Comparison of ENCODE assay signal across 17 mouse cellular contexts in genomic region chr8:113735496-113736060, GRCm38 (mm10).
A peak's percentile ranks its signal among the peaks of the same experiment; 100 is the strongest.
DNase-seq lines count a peak whose midpoint lies in the region; ATAC-seq lines count a peak whose summit lies in the region.
"Had no signal": no experiment of that assay in that cellular context is flagged by ENCODE, and none has a peak within 500 bp of the region (broad histone marks: within the 10 kb centered on the region; RNA-seq: fewer than 3 reads in every experiment).

No protein-coding gene starts in this region.

- no peaks in the 10 kb centered on the region for H3K36me3 ChIP-seq in heart, embryonic 11.5 days (ENCODE audit: control insufficient read depth, insufficient read depth, low read length)
- no peaks in the 10 kb centered on the region for H3K36me3 ChIP-seq in midbrain, embryonic 14.5 days (ENCODE audit: control insufficient read depth, insufficient read depth, low read length)
- H3K36me3 ChIP-seq: embryonic facial prominence, embryonic 12.5 days; hindbrain, embryonic 10.5 days; limb, embryonic 13.5 days; liver, embryonic 15.5 days had no signal

- H3K27me3 ChIP-seq in heart, embryonic 11.5 days (ENCODE audit: control insufficient read depth, insufficient read depth, low read length), result no peaks in the 10 kb centered on the region
- no peaks in the 10 kb centered on the region for H3K27me3 ChIP-seq in midbrain, embryonic 14.5 days (ENCODE audit: control insufficient read depth, insufficient read depth, low read length)
- H3K27me3 ChIP-seq: embryonic facial prominence, embryonic 12.5 days; liver, embryonic 15.5 days; megakaryocyte, embryonic 14.5 days had no signal

- H3K9ac ChIP-seq in heart, embryonic 11.5 days (ENCODE audit: low read depth, low read length), result no peak overlapping the region
- H3K9ac ChIP-seq in midbrain, embryonic 14.5 days (replicated peaks; ENCODE audit: low read length), result no peak overlapping the region
- H3K9ac ChIP-seq: embryonic facial prominence, embryonic 12.5 days; limb, embryonic 13.5 days; liver, embryonic 15.5 days had no signal

- no peak overlapping the region for H3K27ac ChIP-seq in heart, embryonic 11.5 days (ENCODE audit: low read depth, low read length)
- no peak overlapping the region for H3K27ac ChIP-seq in midbrain, embryonic 14.5 days (replicated peaks; ENCODE audit: low read depth, low read length)
- H3K27ac ChIP-seq: embryonic facial prominence, embryonic 12.5 days; hindbrain, embryonic 10.5 days; limb, embryonic 13.5 days; liver, embryonic 15.5 days had no signal

- H3K4me2 ChIP-seq in heart, embryonic 11.5 days, result no peak overlapping the region
- H3K4me2 ChIP-seq in midbrain, embryonic 14.5 days (ENCODE audit: low read length), result no peak overlapping the region
- H3K4me2 ChIP-seq: embryonic facial prominence, embryonic 12.5 days; limb, embryonic 13.5 days; liver, embryonic 15.5 days had no signal

- H3K4me3 ChIP-seq in heart, embryonic 11.5 days (ENCODE audit: low read depth, low read length), result no peak overlapping the region
- H3K4me3 ChIP-seq in midbrain, embryonic 14.5 days (replicated peaks; ENCODE audit: low read depth, low read length), result no peak overlapping the region
- H3K4me3 ChIP-seq: embryonic facial prominence, embryonic 12.5 days; hindbrain, embryonic 10.5 days; limb, embryonic 13.5 days; liver, embryonic 15.5 days; megakaryocyte, embryonic 14.5 days had no signal

- no peaks in the 10 kb centered on the region for H3K4me1 ChIP-seq in heart, embryonic 11.5 days (ENCODE audit: control insufficient read depth, insufficient read depth, low read length)
- no peaks in the 10 kb centered on the region for H3K4me1 ChIP-seq in midbrain, embryonic 14.5 days (ENCODE audit: control insufficient read depth, insufficient read depth, low read length)
- H3K4me1 ChIP-seq: embryonic facial prominence, embryonic 12.5 days; hindbrain, embryonic 10.5 days; limb, embryonic 13.5 days; liver, embryonic 15.5 days; megakaryocyte, embryonic 14.5 days had no signal

- no peaks in the 10 kb centered on the region for H3K9me3 ChIP-seq in heart, embryonic 11.5 days (replicated peaks; ENCODE audit: control insufficient read depth, low read length)
- no peaks in the 10 kb centered on the region for H3K9me3 ChIP-seq in midbrain, embryonic 14.5 days (ENCODE audit: control insufficient read depth, low read length)
- H3K9me3 ChIP-seq: embryonic facial prominence, embryonic 12.5 days; hindbrain, embryonic 10.5 days; limb, embryonic 13.5 days; liver, embryonic 15.5 days had no signal

- 69% methylated on average over 9 of the region's 9 CpGs for WGBS in heart, embryonic 11.5 days (ENCODE audit: insufficient replicate concordance)
- WGBS in midbrain, embryonic 14.5 days, result 85% methylated on average over 9 of the region's 9 CpGs

- ATAC-seq in heart, embryonic 11.5 days (replicated peaks; ENCODE audit: insufficient number of reproducible peaks, low FRiP score, low TSS enrichment), result no peak
- no peak for ATAC-seq in midbrain, embryonic 14.5 days (ENCODE audit: low FRiP score, low TSS enrichment)

- DNase-seq in heart, adult 18-20 months, result peak; percentile 18 to 74
- peak; percentile 72 for DNase-seq in adrenal gland, postnatal 14 days
- DNase-seq in lung, adult 18-20 months, result peak; percentile 56 to 76
- DNase-seq in lung, postnatal 36 days, result peak; percentile 81
- DNase-seq in cerebellum, adult 11-12 months, result no peak
- DNase-seq in cerebellum, adult 8-10 months, result no peak
- DNase-seq in midbrain, embryonic 14.5 days, result no peak
- DNase-seq: B cell, adult 2 months; cerebellum, adult 18-20 months; kidney, adult 18-20 months; kidney, postnatal 10 days had no signal

Comparison
In these comparisons a context has a peak if more than half of its experiments do, and no peak if none do; other contexts are left out.
1. DNase-seq: peak in heart, adult 18-20 months (2 of 2), adrenal gland, postnatal 14 days (single experiment), lung, adult 18-20 months (2 of 2) and lung, postnatal 36 days (single experiment); none in cerebellum, adult 11-12 months (single experiment), cerebellum, adult 8-10 months (single experiment) and midbrain, embryonic 14.5 days (single experiment).